Mouse (Mus musculus) embryonic stem cell, embryonic (primary cell): ENCODE results near the gene Ptprd.

ENCODE experiments used
- CTCF ChIA-PET, 4 experiments: fragments of 300-600 bp in 2 of 4; fragments of 350-600 bp in 2 of 4; sonication (Branson Sonifier 250); formaldehyde crosslinking; loops; one replicate each; lab custom pipeline; 2022; ENCODE audit warnings: inconsistent platforms in 2 of 4; lab: Charles Lee
- POLR2A ChIA-PET, 4 experiments: fragments of 300-600 bp in 2 of 4; fragments of 350-600 bp in 2 of 4; sonication (Branson Sonifier 250); formaldehyde crosslinking; loops; one replicate each; lab custom pipeline; 2022; ENCODE audit warnings: antibody characterized with exemption in 4 of 4, inconsistent platforms in 1 of 4; lab: Charles Lee

The Ptprd gene

GRCm38 (mm10) chr4:76541769-76542168, 1670.0 kb downstream of the Ptprd start:
- CTCF ChIA-PET: no interaction called here
- POLR2A ChIA-PET: no interaction called here

DNA sequence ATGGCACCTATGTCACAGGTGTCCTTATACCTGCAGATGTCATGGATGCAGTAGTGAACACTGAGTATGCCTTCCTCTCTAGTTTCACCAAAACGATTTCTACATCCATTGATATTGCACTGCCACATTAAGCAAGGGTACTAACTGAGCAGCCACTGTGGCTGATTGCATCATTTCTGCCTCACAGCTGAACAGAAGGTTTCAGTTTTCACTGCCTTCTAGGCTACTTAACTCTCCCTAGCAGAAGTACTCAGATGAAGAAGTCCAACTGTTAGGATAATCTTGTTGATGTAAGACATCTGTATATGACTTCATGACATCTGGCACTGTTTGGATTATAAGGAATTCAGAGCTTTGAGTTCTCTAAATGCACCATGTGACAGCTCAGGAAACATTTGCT, 1678.8 kb downstream of the Ptprd start:
- ChIA-PET CTCF (no interaction called here), POLR2A (no interaction called here)

DNA sequence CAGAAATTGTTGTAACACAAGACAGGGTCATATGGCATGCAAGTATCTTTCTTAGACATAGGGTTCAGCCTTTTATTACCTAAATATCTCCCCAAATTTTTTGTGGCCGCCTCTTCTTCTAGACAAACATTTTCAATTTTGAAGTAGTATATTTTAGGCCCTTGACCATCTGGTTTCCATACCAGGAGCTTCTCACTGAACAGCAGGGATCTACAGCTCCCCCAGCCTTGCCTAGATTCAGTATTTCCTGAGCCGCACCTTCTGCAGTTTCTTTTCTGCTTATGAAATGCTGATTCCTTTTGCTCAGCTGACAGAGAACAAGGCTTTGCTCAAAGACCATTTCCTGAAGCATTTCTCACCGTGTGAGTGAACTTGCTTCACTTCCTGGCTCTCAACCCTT, 1686.5 kb downstream of the Ptprd start:
- ChIA-PET CTCF (no interaction called here), POLR2A (no interaction called here)

DNA sequence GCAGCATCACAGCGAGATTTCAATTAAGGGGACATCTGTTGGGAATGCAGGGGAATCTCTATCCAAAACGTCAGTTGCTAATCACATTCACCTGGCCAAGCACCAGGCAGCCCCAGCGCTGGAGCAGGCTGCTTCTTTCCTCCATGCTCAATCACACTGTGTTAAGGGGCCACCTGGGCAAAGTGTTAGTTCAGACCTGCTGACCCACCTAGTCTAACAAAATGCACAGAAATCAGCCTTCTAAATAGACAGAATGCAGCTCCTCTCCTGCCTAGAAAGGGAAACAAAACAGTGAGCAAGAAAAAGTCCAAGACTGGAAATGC, 1708.5 kb downstream of the Ptprd start:
- ChIA-PET POLR2A (no interaction called here), CTCF (no interaction called here)

DNA sequence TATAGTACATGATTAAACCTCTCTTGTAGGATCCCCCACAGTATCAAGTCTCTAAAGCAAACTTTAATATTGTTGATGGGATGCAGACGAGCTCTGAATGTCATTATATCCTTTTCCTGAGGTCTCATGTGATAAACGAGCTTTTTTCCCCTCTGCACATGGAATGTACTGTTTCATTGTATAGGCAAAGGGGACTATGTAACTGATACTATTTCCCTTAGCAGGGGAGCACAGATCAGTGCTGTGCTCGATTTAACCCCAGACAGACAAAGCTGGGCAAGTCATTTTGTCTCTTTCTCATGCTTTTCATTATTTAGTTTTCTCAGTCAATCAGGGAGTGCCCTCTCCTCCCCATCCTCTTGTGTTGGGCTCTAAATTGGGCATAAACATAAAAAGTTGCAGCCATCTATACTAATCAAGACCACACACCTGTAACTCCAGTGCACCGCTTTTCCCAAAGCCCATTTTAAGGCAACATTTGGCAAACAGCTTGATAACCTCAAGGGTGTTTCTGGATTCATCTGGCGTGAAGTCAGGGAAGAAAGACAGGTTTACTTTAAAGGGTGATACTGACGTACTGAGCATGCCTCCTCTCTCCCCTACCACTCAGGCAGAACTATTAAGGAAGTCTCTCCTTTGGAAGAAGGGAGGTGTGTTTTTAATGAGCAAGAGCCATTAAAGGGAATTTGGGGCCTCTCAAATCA, 1709.0 kb downstream of the Ptprd start:
- ChIA-PET CTCF (no interaction called here), POLR2A (no interaction called here)

GRCm38 (mm10) chr4:76485848-76486247, 1725.9 kb downstream of the Ptprd start:
- CTCF ChIA-PET: no interaction called here
- POLR2A ChIA-PET: no interaction called here

- CTCF ChIA-PET: no interaction called here
- POLR2A ChIA-PET: no interaction called here
Observed at GRCm38 (mm10) chr4:76468366-76469100, 1743.2 kb downstream of the Ptprd start.

DNA sequence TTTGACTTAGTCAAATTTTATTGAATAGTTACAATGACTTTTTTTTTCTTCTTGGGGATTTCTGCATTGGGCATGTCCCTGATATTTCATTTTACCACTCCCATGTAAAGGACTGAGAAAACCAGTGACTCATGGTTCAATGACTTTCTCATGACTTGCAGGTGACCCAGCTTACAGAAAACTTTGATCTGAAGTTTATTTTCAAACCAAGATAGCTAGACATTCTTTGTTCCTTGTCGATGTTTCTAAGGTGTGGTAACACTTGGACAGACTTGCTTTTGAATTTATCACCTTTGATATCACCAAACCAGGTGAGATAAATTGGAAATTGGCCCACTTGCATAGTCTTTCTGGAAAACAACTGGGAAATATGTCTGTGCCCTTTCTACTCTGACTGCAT, 1747.1 kb downstream of the Ptprd start:
- CTCF ChIA-PET: no interaction called here
- POLR2A ChIA-PET: no interaction called here

DNA sequence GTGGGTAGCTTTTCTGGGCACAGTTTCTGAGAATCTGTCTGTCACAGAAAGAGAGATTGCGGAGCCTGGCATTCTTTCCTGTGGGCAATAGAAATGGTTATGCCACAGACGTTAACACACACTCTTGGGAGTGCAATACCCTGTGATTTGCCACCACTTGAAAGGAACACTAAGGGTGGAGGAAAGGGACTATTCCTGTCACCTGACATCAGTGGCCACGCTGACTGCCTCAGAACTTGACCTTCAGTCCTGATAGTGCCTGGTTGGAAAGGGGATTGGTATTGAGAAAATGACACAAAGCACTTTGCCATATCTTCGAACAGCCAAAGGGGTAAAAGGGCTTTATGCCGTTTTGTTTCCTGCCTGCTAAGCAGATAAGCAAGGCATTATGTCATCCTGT, 1750.4 kb downstream of the Ptprd start:
- POLR2A ChIA-PET: interaction anchor here in 1 of 4 experiments (1.5 kb wide), 1 partner anchor 11 kb away, joined by 3 read pairs; no protein-coding TSS in a partner anchor

GRCm38 (mm10) chr4:76460556-76460955, 1751.2 kb downstream of the Ptprd start:
- ChIA-PET CTCF (interaction anchor here in 1 of 4 experiments (0.6 kb wide), 1 partner anchor 733 kb away, joined by 3 read pairs; no protein-coding TSS in a partner anchor), POLR2A (interaction anchor here in 2 of 4 experiments (0.6 to 1.5 kb wide), 3 partner anchors 10 to 36 kb away, joined by 3 read pairs; no protein-coding TSS in a partner anchor)

More for the DNA sequence above, 1750.4 kb downstream of the Ptprd start:
- CTCF ChIA-PET: interaction anchor here in 1 of 4 experiments (0.6 kb wide), 1 partner anchor 732 kb away, joined by 3 read pairs; no protein-coding TSS in a partner anchor

GRCm38 (mm10) chr4:76459621-76460020, 1752.1 kb downstream of the Ptprd start:
- CTCF ChIA-PET: no interaction called here

DNA sequence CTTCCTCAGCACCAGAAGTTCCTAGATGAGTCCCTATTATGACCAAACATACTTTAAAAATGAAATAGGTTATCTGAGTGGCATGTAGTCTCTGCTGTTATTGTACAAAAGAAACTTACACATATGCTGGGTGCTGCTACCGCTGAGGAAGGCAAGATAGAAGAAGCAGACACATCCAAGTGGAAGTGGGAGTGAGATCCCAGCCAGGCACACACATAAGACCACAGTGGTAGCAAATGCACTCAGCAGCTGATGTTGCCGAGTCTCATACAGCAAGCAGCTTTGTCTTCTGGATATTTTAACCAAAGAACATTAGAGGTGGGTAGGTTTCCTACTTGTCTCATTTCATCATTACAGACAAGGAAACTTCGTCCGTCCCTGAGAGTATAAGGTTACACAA, 1759.5 kb downstream of the Ptprd start:
- ChIA-PET CTCF (no interaction called here), POLR2A (no interaction called here)

More at GRCm38 (mm10) chr4:76459621-76460020, 1752.1 kb downstream of the Ptprd start:
- POLR2A ChIA-PET: interaction anchor here in 1 of 4 experiments (0.6 to 0.9 kb wide), 2 partner anchors 9 to 13 kb away, joined by 3 read pairs; no protein-coding TSS in a partner anchor

GRCm38 (mm10) chr4:76451019-76451552, 1760.7 kb downstream of the Ptprd start:
- ChIA-PET CTCF (no interaction called here), POLR2A (interaction anchor here in 1 of 4 experiments (0.5 to 1.0 kb wide), 2 partner anchors 8 to 574 kb away, joined by 3 read pairs; no protein-coding TSS in a partner anchor)

- CTCF ChIA-PET: no interaction called here
- POLR2A ChIA-PET: interaction anchor here in 2 of 4 experiments (0.5 to 1.1 kb wide), 4 partner anchors 9 to 574 kb away, joined by 3 read pairs; no protein-coding TSS in a partner anchor
Observed at GRCm38 (mm10) chr4:76450351-76451018, 1761.3 kb downstream of the Ptprd start.

- POLR2A ChIA-PET: interaction anchor here in 2 of 4 experiments (0.9 to 1.8 kb wide), 4 partner anchors 8 to 11 kb away, joined by 3 to 7 read pairs (median 4); no protein-coding TSS in a partner anchor
- CTCF ChIA-PET: no interaction called here
Observed at GRCm38 (mm10) chr4:76449466-76450350, 1762.1 kb downstream of the Ptprd start.

DNA sequence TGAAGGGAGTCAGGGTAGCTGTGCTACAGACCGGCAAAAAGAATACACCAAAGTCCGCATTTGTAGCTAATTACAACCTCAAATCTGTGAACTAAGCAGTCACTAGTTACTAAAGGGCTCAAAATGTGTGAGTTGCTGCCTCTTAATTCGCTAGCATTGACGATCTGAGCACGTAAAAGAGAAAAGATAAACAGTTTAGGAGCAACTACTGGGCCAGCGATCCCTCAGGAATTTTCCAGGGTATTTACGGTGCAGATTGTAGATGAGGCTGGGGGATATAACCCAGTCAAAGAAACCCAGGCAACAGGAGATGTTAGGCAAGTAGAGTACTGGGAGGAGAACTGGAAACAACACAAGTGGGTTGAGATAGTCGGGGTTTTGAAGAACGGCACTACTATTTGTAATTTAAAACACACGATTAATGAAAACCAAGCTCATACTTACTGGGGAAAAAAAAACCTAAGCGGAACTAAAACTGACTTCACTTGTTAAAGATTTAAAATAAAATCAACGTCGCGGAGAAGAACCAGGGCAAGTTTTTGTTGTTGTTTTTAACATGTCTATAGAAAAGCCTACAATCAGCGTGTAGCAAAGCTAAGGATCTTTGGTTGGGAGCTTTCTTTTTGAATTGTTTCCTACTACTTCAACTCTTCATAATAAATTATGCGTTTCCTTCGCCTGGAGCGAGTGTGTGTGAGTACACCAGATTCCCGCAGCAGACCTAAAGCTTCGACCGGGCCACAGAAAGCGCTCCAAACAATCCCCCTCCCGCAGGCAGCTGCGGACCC, 1762.9 kb downstream of the Ptprd start:
- CTCF ChIA-PET: no interaction called here

DNA sequence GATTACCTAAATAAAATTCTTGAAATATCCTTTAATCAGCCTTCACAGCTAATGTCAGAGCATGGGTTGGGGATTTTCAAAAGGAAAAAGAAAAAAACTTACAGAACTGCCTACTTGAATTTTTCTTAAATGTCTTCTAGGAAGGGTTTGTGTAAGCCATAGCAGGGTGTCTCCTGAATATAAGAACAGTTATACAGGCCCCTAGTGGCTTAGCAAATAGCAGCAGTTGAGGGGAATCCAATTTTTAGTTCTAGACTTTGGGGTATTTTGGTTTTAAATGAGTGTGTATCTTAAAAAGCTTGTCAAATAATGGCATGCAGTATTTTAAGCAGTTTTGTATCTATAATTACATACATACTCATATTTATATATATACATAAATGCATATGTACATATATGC, 1764.4 kb downstream of the Ptprd start:
- ChIA-PET CTCF (no interaction called here), POLR2A (no interaction called here)

More for the DNA sequence above, 1762.9 kb downstream of the Ptprd start:
- POLR2A ChIA-PET: interaction anchor here in 1 of 4 experiments (0.9 to 1.8 kb wide), 3 partner anchors 8 to 79 kb away, joined by 3 to 7 read pairs (median 4); no protein-coding TSS in a partner anchor

GRCm38 (mm10) chr4:76444778-76445177, 1767.0 kb downstream of the Ptprd start:
- ChIA-PET POLR2A (no interaction called here), CTCF (no interaction called here)
